8 mouse cellular contexts compared by ENCODE assay signal in genomic region chr12:76254725-76255498, GRCm38 (mm10). TPM values are rescaled to one million over a fixed set of nuclear protein-coding genes. Genes with fewer than 3 reads are reported as not detected.
DNase-seq lines count a peak whose midpoint lies in the region; ATAC-seq and TF ChIP-seq lines count a peak whose summit lies in the region.

Mthfd1 (plus strand) TSS chr12:76255298.

- H3K36me3 ChIP-seq in forebrain, embryonic 10.5 days (replicated peaks): no peaks in the 10 kb centered on the region
- no peaks in the 10 kb centered on the region for H3K36me3 ChIP-seq in heart, embryonic 15.5 days
- H3K36me3 ChIP-seq in liver, embryonic 14.5 days (replicated peaks; ENCODE audit: control insufficient read depth, insufficient read depth, low read depth): no peaks in the 10 kb centered on the region
- H3K36me3 ChIP-seq in neural tube, embryonic 11.5 days (ENCODE audit: control insufficient read depth, insufficient read depth, low read length): no peaks in the 10 kb centered on the region
- no peaks in the 10 kb centered on the region for H3K36me3 ChIP-seq in stomach, postnatal 0 days (ENCODE audit: control insufficient read depth, insufficient read depth, low read length)

- ATAC-seq in heart, embryonic 15.5 days (replicated peaks; ENCODE audit: insufficient number of reproducible peaks, insufficient read depth, low FRiP score, low read depth): peak; percentile 100
- peak; percentile 97 for ATAC-seq in liver, embryonic 14.5 days (ENCODE audit: insufficient read depth)
- peak; percentile 99 for ATAC-seq in neural tube, embryonic 11.5 days (ENCODE audit: insufficient read depth, low FRiP score, low TSS enrichment)
- peak; percentile 99 for ATAC-seq in stomach, postnatal 0 days (ENCODE audit: low FRiP score, low TSS enrichment)

- H3K9me3 ChIP-seq in forebrain, embryonic 10.5 days: no peaks in the 10 kb centered on the region
- no peaks in the 10 kb centered on the region for H3K9me3 ChIP-seq in heart, embryonic 15.5 days (replicated peaks)
- no peaks in the 10 kb centered on the region for H3K9me3 ChIP-seq in liver, embryonic 14.5 days (ENCODE audit: control insufficient read depth, low read length)
- H3K9me3 ChIP-seq in neural tube, embryonic 11.5 days (ENCODE audit: control insufficient read depth, low read length): no peaks in the 10 kb centered on the region
- no peaks in the 10 kb centered on the region for H3K9me3 ChIP-seq in stomach, postnatal 0 days (ENCODE audit: control insufficient read depth, low read length)

- H3K4me3 ChIP-seq in forebrain, embryonic 10.5 days: peak within 1 kb of the TSS; percentile 75
- peak within 1 kb of the TSS; percentile 73 for H3K4me3 ChIP-seq in heart, embryonic 15.5 days
- peak within 1 kb of the TSS; percentile 70 to 85 for H3K4me3 ChIP-seq in liver, embryonic 14.5 days (ENCODE audit: insufficient read depth in 1 of 2, low read depth in 2 of 2, low read length in 2 of 2)
- peak within 1 kb of the TSS; percentile 56 for H3K4me3 ChIP-seq in neural tube, embryonic 11.5 days (ENCODE audit: low read depth, low read length)
- H3K4me3 ChIP-seq in stomach, postnatal 0 days (ENCODE audit: low read depth, low read length): peak within 1 kb of the TSS; percentile 57

- H3K27ac ChIP-seq in forebrain, embryonic 10.5 days: peak within 1 kb of the TSS; percentile 89
- peak within 1 kb of the TSS; percentile 81 for H3K27ac ChIP-seq in heart, embryonic 15.5 days
- H3K27ac ChIP-seq in liver, embryonic 14.5 days: peak within 1 kb of the TSS; percentile 58
- H3K27ac ChIP-seq in neural tube, embryonic 11.5 days (ENCODE audit: low read depth, low read length): peak within 1 kb of the TSS; percentile 1; the same call in 1 of the 2 replicates
- peak within 1 kb of the TSS; percentile 89 for H3K27ac ChIP-seq in stomach, postnatal 0 days (replicated peaks)

- WGBS in forebrain, embryonic 10.5 days: 2% methylated on average over 43 of the region's 43 CpGs
- 2% methylated on average over 43 of the region's 43 CpGs for WGBS in heart, embryonic 15.5 days
- 2% methylated on average over 43 of the region's 43 CpGs for WGBS in liver, embryonic 14.5 days (ENCODE audit: insufficient replicate concordance)
- 2% methylated on average over 43 of the region's 43 CpGs for WGBS in neural tube, embryonic 11.5 days
- 2% methylated on average over 43 of the region's 43 CpGs for WGBS in stomach, postnatal 0 days

- DNase-seq in CD8-positive naive resting alpha-beta T cell, adult 2 months (ENCODE audit: low read depth in 2 of 2, low spot score in 2 of 2): peak; percentile 90
- peak; percentile 87 for DNase-seq in c-Kit-positive CD71-negative TER-119-negative erythroid progenitor cells, embryonic 14.5 days (ENCODE audit: low read depth)
- peak; percentile 94 for DNase-seq in forebrain, embryonic 10.5 days (ENCODE audit: extremely low spot score, low spot score)
- peak; percentile 95 to 99 for DNase-seq in kidney, postnatal 25 days
- DNase-seq in liver, embryonic 14.5 days (ENCODE audit: low read depth in 3 of 3, low spot score in 3 of 3): peak; percentile 91 to 93 (median 92)
- DNase-seq in neural tube, embryonic 11.5 days (ENCODE audit: low spot score): peak; percentile 92
- peak; percentile 93 for DNase-seq in stomach, postnatal 0 days (ENCODE audit: low spot score)

- H3K4me1 ChIP-seq in forebrain, embryonic 10.5 days: peaks cover 36% of the 10 kb centered on the region
- H3K4me1 ChIP-seq in heart, embryonic 15.5 days (replicated peaks): peaks cover 10% of the 10 kb centered on the region
- H3K4me1 ChIP-seq in liver, embryonic 14.5 days (replicated peaks; ENCODE audit: control insufficient read depth in 2 of 2, insufficient read depth in 2 of 2, low read length in 1 of 2): peaks cover 4 to 13% of the 10 kb centered on the region in 2 experiments
- H3K4me1 ChIP-seq in neural tube, embryonic 11.5 days (ENCODE audit: control insufficient read depth, insufficient read depth, low read length): 0 out of 2 replicates have a peak, but pooled peaks cover 4% of the 10 kb centered on the region
- H3K4me1 ChIP-seq in stomach, postnatal 0 days (replicated peaks; ENCODE audit: control insufficient read depth, insufficient read depth): no peaks in the 10 kb centered on the region

- no peaks in the 10 kb centered on the region for H3K27me3 ChIP-seq in forebrain, embryonic 10.5 days (ENCODE audit: poor library complexity, severe bottlenecking)
- H3K27me3 ChIP-seq in heart, embryonic 15.5 days: no peaks in the 10 kb centered on the region
- H3K27me3 ChIP-seq in liver, embryonic 14.5 days (ENCODE audit: control insufficient read depth, insufficient read depth, low read length): no peaks in the 10 kb centered on the region
- H3K27me3 ChIP-seq in neural tube, embryonic 11.5 days (ENCODE audit: control insufficient read depth, insufficient read depth, low read length): no peaks in the 10 kb centered on the region
- no peaks in the 10 kb centered on the region for H3K27me3 ChIP-seq in stomach, postnatal 0 days (ENCODE audit: control insufficient read depth, insufficient read depth, low read length)

- 0 out of 2 replicates have a peak, but pooled peaks have one; percentile 9 for TF ChIP-seq CTCF in liver, embryonic 14.5 days (IDR thresholded peaks at IDR 0.05; ENCODE audit: low read depth)
- TF ChIP-seq CTCF in stomach, postnatal 0 days (IDR thresholded peaks at IDR 0.05; ENCODE audit: low read depth): no peak

- peak within 1 kb of the TSS; percentile 92 for H3K4me2 ChIP-seq in heart, embryonic 15.5 days
- H3K4me2 ChIP-seq in liver, embryonic 14.5 days (ENCODE audit: low read depth): peak within 1 kb of the TSS; percentile 89
- peak within 1 kb of the TSS; percentile 94 for H3K4me2 ChIP-seq in neural tube, embryonic 11.5 days (ENCODE audit: low read depth)
- peak within 1 kb of the TSS; percentile 98 for H3K4me2 ChIP-seq in stomach, postnatal 0 days (replicated peaks; ENCODE audit: low read depth)

- peak within 1 kb of the TSS; percentile 73 for H3K9ac ChIP-seq in heart, embryonic 15.5 days
- peak within 1 kb of the TSS; percentile 70 for H3K9ac ChIP-seq in liver, embryonic 14.5 days (replicated peaks)
- H3K9ac ChIP-seq in neural tube, embryonic 11.5 days (ENCODE audit: low read length): peak within 1 kb of the TSS; percentile 61
- peak within 1 kb of the TSS; percentile 74 for H3K9ac ChIP-seq in stomach, postnatal 0 days (ENCODE audit: low read length)

- TF ChIP-seq EP300 in liver, embryonic 14.5 days (IDR thresholded peaks at IDR 0.05; ENCODE audit: low read depth): peak; percentile 59; the same call in 1 of the 2 replicates
- no peak for TF ChIP-seq EP300 in stomach, postnatal 0 days (optimal IDR thresholded peaks at IDR 0.05)

RNA-seq across cellular contexts. Expression of gene Mthfd1, which starts in this region (rescaled TPM):
- polyA plus RNA-seq in forebrain, embryonic 10.5 days (2016; fragmentation: Nextera tagmentation; extraction: Ambion mirVana): 108 and 110 TPM in 2 replicates
- 35.1 and 44.4 TPM in 2 replicates for polyA plus RNA-seq in heart, embryonic 15.5 days (2015; fragmentation: Nextera tagmentation; extraction: Ambion mirVana)
- 37.5 and 58.5 TPM in 2 replicates for polyA plus RNA-seq in liver, embryonic 14.5 days (2012; rRNA removed)
- 83.5 and 92.8 TPM in 2 replicates for polyA plus RNA-seq in liver, embryonic 14.5 days (2014; fragmentation: Nextera tagmentation; extraction: Ambion mirVana)
- polyA plus RNA-seq in neural tube, embryonic 11.5 days (2014; fragmentation: Nextera tagmentation; extraction: Ambion mirVana): 55.4 and 60.8 TPM in 2 replicates
- 28.9 and 29.6 TPM in 2 replicates for polyA plus RNA-seq in stomach, postnatal 0 days (2015; fragmentation: Nextera tagmentation; extraction: Ambion mirVana)

Comparison
In these comparisons a context has a peak if more than half of its experiments do, and no peak if none do; other contexts are left out.
1. Peak in every context shown above with its lines: DNase-seq, ATAC-seq, H3K4me3 ChIP-seq and H3K27ac ChIP-seq.
2. H3K27ac ChIP-seq: peak in every context shown above with its lines; median percentile 89 in forebrain, embryonic 10.5 days; 89 in stomach, postnatal 0 days; 81 in heart, embryonic 15.5 days; 58 in liver, embryonic 14.5 days; 1 in neural tube, embryonic 11.5 days.